Mouse (Mus musculus) liver, adult 2 months (tissue): Measurements from ENCODE around the gene Bri3bp.

Experiments
- CTCF ChIP-seq: fragments of 200-500 bp; IDR thresholded peaks from 2 replicates; pipeline ENCODE4 v1.5.1; 2011; ENCODE audit warnings: low read depth, low read length, control low read depth
- POLR2A ChIP-seq: fragments of 200-500 bp; IDR thresholded peaks from 2 replicates; pipeline ENCODE4 v1.6.1; 2011; ENCODE audit warnings: low read length, control low read depth; ENCODE audit not compliant: insufficient read depth; ENCODE audit errors: extremely low read depth

- TF ChIP-seq CTCF (0 out of 2 replicates have a peak, but pooled peaks have one; percentile 22), POLR2A (0 out of 2 replicates have a peak, but pooled peaks have one; percentile 1)
Measured at GRCm38 (mm10) chr5:125476286-125476625, 34.9 kb downstream of the Bri3bp start.
